Mouse (Mus musculus) cerebellum, postnatal 4 days (tissue): Measurements from ENCODE around the gene Erc2.

Experiments
- DNase-seq, 2 experiments: peaks; one replicate each; pipeline ENCODE4 v3.0.0; 2022; ENCODE audit warnings: low spot score in 2 of 2, mixed read lengths in 1 of 2

Erc2 gene

DNA sequence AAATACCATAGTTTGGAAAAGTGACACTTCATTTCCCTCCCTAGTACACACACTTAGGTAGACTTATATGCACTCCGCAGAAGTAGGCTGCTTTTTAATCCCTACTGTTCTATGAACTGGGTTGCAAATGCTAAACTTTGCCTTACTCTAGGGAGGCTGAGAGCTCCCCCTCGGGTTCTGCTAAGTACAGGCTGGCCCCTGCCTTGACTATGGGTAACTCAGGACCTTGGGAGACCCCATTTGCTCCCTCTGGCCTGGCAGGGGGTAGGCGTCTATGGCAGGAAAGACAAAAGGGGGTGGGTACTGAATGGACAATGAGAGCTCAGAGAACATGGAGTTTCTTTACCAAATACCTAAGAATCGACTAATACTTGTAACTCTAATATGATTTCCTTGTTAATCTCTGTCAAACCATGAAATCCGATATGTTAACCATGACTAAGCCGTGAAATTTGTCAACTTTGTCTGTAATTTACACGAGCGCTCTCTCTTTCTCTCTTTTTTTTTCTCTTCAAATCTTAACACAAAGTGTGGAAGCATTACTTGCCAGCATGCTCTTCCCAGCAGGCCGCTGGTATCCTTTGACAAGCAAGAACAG lies 754.1 kb downstream of the Erc2 start:
- DNase-seq, result no peak

GRCm38 (mm10) chr14:28377519-28377918 lies 755.3 kb downstream of the Erc2 start:
- DNase-seq, result no peak

- DNase-seq, result no peak
These were observed 757.9 kb downstream of the Erc2 start for GRCm38 (mm10) chr14:28380129-28380528.

DNA sequence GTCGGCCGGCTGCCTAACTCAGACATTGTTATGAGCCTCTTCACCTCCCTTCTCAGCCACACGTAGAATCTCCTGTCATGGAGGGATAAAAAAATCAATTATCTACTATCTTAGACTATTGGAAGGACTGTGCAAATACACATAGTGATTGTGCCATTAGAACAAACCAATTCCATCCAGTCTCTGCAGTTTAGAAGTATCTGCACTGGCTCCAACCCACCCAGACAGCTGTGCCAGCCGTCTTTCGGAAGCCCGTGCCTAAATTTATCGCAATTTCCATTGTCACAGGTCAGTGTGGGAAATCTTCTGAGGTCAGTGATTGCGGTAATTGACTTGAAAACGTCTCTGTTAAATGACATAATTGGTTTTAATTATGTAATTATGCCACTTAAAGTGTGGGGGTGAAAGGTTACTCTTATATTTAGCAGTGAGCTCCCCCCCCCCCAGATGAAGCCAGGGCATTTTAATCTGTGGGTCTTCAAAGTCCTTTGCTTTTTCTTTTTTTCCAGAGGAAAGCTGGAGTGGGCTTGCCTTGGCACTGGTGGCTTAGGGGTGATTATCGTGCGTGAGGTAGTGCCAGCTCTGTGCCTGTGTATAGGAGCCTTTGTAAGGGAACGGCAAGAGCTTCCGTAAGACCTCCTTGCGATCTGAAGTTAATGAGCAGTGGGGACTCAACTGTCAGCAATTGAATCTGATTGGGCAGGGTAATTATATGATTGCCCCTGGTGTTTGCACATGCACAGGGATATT lies 759.7 kb downstream of the Erc2 start:
- no peak for DNase-seq

DNA sequence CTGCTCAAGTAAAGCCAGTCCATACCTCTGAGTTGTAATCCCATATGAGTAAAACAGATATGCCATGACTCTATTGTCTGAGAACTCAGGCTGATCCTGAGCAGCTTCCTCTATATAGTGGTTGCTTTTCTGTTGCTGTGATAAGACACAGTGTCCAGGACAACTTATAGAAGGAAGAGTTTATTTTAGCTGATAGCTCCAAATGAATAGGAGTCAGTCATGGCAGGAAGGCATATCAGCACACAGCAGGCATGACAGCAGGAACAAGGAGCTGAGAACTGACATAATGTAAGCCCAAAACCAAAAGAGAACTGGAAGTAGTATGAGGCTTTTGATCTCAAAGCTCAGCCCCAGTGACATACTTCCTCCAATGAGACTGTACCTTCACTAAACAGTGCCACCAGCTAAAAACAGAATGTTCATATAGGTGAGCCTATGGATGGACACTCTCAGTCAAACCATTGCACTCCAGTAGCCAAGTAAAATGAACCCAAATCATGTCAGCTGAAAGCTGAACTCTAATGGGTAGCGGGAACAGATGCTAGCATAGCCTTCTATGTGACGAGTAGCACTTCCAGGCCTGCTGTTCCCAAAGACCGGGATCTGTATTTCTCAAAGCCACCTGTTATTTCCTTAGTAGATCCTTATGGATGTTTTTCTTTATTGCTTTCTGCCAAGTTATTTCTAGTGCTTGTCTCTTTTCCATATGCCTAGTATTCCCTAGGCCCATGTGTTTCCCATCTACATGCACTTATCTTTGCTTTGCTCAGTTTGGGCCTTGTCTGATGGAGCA lies 764.8 kb downstream of the Erc2 start:
- no peak for DNase-seq

DNA sequence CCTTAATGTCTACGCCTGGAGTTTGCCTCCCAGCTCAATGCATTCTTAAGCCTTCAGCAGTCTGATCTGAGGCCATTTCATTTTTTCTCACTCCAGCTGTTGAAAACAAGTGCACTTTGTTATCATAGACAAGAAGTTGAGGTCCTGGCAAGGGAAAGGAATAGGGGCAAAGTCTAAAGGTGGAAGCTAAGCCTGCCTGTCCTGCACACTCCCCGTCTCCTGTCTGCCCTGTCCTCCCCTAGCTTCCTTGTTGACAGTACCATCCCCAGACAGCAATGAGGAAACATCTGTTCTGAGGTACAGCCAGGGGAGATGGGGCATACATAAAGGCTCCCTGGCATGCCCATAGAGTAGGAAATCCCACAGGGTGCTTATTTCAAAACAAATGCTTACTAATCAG lies 776.7 kb downstream of the Erc2 start:
- DNase-seq, result no peak

DNA sequence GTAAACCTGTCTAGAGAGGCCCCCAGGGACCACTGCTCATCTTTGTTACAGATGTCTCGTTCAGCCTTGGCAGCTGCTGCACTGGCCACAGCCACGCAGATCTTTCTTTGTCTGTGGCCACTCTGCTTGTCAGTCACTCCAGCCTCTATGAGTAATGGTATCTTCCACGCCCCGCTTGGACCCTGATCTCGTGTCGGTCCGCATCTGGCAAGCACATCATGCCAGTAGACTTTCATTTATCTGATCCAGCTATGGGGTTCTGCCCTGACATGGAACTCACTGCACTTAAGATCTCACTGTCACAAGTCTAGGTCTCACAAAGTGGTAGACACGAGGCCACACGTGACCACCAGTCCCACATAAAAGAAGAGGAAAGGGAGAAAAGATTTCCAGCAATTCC lies 777.7 kb downstream of the Erc2 start:
- no peak for DNase-seq

DNA sequence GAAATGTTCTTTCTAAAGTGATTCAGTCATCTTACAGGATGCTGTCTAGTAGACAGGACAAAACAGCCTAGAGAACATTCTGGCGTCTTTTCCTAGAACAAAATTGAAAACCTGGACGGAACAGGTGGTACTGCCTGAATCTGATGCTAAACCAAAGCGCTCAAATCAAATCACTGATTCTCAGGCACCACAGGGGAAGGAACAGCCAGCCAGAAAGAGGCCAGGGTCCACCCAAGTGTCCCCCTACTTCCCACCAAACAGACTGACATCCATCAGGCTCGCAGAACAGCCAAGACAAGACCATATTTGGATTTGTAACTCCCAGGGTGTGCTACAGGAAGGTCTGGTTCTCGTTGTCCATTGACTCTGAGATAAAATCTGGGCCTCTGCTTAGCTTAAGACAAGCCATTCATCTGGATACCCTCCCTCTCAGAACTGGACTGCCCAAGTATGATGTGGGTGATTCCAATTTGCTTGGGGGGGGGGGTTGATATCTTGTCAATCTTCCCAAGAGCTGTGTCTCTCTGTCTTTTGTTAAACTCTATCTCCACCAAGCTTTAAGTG lies 783.1 kb downstream of the Erc2 start:
- no peak for DNase-seq

GRCm38 (mm10) chr14:28409390-28409789 lies 787.2 kb downstream of the Erc2 start:
- no peak for DNase-seq

- DNase-seq, result no peak
These were observed 787.6 kb downstream of the Erc2 start for GRCm38 (mm10) chr14:28409796-28410347.

DNA sequence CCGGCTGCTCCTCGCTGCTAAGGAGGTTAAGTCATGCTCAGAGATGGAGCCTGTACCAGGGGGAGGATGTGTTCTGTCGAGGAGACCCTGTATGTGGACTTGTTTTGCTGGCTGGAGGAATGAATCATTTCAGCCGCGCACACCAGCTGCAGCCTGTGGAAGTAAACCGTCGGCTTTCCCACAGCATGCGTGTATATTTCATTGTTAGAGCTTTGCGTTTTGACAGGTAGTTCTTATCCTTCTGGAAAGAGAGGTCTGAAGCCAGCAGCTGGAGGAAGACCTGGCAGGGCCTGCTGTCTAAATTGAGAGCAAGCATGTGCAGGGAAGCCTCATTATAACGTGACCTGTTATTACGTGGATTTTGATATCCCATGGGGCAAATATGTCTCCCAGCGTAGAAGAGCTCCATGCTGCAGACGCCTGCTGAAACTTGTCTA lies 788.6 kb downstream of the Erc2 start:
- no peak for DNase-seq

DNA sequence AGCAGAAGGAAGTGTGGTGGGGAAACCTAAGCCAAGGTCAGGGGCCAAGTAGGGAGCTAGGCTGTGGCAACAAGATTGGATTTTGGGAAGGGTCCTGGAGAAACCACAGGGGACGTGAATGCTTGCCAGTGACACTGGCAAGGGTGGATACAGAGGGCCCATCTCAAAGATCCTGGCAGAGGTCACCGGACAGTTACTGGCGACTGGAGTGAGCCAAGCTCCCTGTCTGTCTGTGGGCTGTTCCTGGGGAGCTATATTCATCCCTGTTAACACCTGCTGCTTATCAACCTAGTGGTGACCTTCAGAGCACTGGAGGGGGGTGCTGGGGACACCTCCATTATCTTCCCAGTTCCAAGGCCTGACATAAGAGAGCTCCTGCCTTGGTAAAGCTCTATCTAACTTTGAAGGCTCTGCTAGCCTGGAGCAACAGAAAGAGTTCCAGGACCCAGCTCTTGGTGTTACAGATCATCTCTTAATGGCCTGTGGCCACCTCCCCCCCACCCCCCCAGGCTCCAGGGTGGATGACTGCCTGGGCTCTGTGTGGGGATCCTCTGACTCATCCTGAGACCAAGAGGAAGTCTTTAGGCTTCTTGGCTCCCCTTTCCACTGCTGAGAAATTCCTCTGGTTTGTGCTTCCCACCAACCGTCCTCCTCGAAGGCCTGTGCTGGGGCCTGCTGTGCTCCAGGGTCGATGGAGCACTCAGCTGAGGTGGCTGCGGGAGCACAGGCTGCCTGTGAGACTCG lies 790.2 kb downstream of the Erc2 start:
- DNase-seq, result no peak

DNA sequence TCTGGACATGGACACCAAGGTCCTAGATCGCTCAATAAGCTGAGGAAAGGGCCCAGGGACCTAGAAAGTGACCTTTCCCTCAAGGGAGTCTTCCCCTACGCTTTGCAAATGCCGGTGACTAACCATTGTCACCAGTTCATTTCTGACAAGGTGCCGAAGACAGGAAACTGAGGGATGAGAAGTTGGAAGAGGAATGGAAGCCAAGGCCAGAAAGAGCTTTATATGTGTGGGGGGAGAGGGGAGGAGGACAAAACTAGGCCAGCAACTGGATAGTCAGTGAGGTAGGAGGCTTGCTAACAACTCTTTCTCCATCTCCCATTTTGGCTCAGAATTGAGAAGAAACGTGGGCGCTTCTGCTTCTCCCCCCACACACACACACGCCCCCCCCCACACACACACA lies 791.3 kb downstream of the Erc2 start:
- no peak for DNase-seq

DNA sequence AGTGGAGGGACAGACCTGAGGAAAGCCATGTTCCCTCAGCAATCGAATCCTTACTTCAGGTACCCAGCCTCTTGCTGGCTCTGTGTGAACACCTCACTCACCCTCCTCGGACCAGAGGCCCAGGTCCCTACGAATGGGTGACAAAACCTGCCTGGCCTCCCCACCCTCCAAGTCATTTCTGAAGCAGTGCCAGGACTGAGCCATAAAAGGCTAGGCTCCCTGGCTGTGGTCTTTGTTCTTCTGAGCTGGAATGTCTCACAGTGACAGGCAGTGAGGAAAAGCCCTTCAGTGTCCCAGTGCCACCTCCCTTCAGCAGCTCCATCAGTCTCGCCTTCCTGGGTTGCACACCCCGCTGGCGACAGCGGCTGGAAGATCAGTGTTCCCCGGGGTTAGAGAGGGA lies 794.8 kb downstream of the Erc2 start:
- no peak for DNase-seq

- no peak for DNase-seq
These were observed 796.3 kb downstream of the Erc2 start for GRCm38 (mm10) chr14:28418497-28418896.

- DNase-seq, result no peak
These were observed 797.0 kb downstream of the Erc2 start for GRCm38 (mm10) chr14:28419188-28419587.

DNA sequence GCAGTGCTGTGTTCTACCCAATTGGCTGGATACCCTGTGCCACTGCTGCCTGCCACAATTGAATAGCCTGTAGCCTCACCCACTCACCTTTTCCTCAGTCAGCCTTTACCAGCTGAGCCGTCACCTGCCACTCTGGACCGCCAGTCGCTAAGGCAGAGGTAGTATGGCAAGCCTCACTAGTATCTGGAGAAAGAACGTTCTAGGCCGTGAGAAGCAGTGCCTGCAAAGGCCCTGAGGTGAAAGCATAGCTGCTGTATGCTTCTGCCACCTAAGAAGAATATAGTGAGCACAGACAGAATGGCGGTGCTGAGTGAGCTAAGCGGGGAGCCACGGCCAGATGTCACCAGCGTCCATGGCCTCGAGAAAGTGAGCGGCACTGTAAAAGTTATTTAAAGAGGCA lies 798.4 kb downstream of the Erc2 start:
- DNase-seq, result no peak

DNA sequence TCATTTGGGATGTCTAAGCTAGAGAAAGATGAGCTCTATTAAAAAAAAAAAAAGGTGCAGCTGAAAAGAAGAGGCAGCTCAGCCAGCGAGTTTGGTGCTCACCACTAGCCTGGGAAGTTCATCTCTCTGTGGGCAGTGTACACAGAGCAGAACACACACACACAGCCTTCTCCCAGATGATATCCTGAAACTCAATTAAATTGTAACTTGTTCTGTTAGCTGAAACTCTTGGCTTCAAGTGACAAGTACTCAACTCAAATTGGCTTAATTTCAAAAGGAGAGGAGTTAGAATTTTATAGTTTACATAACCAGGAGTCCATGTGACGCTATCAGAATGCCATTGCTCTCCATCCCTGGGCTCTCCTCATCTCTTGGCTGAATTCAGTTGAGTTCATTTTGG lies 804.4 kb downstream of the Erc2 start:
- DNase-seq, result no peak

- no peak for DNase-seq
These were observed 809.6 kb downstream of the Erc2 start for GRCm38 (mm10) chr14:28431703-28432309.

DNA sequence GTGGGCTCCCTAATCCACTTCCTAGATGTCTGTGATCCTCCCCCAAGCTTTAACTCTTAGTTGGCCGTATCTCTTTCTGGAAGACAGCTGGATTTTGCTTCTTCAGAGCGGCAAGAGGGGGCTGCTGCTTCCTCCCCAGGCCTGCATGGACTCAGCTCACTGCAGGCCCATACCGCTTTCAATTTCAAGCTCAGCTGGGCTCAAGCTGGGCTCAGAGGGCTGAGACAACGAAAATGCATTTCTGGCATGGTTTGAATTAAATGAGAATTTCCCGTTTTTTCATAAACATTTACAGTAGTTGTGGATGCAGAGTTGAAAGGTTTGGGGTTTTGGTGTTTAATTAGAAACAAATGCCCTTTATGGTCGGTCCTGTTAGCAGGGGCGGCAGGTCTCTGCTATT lies 812.8 kb downstream of the Erc2 start:
- no peak for DNase-seq

DNA sequence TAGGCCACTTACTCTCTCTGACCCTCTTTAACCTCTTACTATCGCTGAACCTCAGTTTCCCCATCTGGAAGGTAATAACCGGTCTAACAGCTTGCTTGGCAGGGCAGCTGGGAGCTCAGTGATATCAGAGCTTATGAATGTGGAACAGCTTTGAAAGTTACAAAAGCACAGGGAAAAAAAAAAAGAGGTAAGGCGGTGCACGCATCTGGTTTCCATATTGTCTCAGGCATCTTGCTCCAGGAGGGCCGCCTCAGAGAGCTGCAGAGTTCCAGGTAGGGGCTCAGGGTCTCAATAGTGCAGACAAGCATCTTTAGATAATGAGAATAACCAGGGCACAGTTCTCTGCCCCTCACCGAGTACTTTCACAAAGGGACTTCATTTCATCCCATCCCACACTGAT lies 816.9 kb downstream of the Erc2 start:
- no peak for DNase-seq
